Mouse (Mus musculus) intestine, postnatal 0 days (tissue): ENCODE data around the gene Crx. TPM values are rescaled to one million over a fixed set of nuclear protein-coding genes. Genes with fewer than 3 reads are reported as not detected.

ENCODE experiments used
- ATAC-seq: fragments of 200-750 bp; cut with Nextera tagmentation; 2 replicates; pipeline ENCODE4 v1.8.0; 2017; ENCODE audit warnings: mild to moderate bottlenecking, moderate TSS enrichment, moderate library complexity
- H3K27ac ChIP-seq: fragments of 300-500 bp; sonication (generic); 2 replicates; pipeline ENCODE4 v1.5.1; 2014; ENCODE audit warnings: mild to moderate bottlenecking, low read depth, low read length, moderate library complexity
- H3K27me3 ChIP-seq: fragments of 300-500 bp; sonication (generic); replicated peaks from 2 replicates; pipeline ENCODE4 v1.6.1; 2014; ENCODE audit warnings: low read length, mixed read lengths; ENCODE audit not compliant: control insufficient read depth, insufficient read depth
- H3K36me3 ChIP-seq: fragments of 300-500 bp; sonication (generic); 2 replicates; pipeline ENCODE4 v1.6.1; 2014; ENCODE audit warnings: mild to moderate bottlenecking, moderate library complexity; ENCODE audit not compliant: control insufficient read depth, insufficient read depth
- H3K4me1 ChIP-seq: fragments of 300-500 bp; sonication (generic); replicated peaks from 2 replicates; pipeline ENCODE4 v1.6.1; 2014; ENCODE audit warnings: antibody characterized with exemption, low read length, mixed read lengths; ENCODE audit not compliant: control insufficient read depth, insufficient read depth
- H3K4me2 ChIP-seq: fragments of 300-500 bp; sonication (generic); replicated peaks from 2 replicates; pipeline ENCODE4 v1.6.1; 2014; ENCODE audit warnings: low read depth, mild to moderate bottlenecking, moderate library complexity
- H3K4me3 ChIP-seq: fragments of 300-500 bp; sonication (generic); 2 replicates; pipeline ENCODE4 v1.5.1; 2014; ENCODE audit warnings: low read depth, low read length
- H3K9ac ChIP-seq: fragments of 300-500 bp; sonication (generic); 2 replicates; pipeline ENCODE4 v1.6.1; 2014; ENCODE audit warnings: mild to moderate bottlenecking, low read depth, low read length
- H3K9me3 ChIP-seq: fragments of 300-500 bp; sonication (generic); 2 replicates; pipeline ENCODE4 v1.6.1; 2016; ENCODE audit warnings: mixed run types; ENCODE audit not compliant: control insufficient read depth
- CTCF ChIP-seq: sonication (generic); IDR thresholded peaks from 2 replicates; pipeline ENCODE4 v1.5.1; 2016; ENCODE audit warnings: low read depth, mild to moderate bottlenecking, control low read depth, antibody characterized with exemption, moderate library complexity
- WGBS: fragments of 180-500 bp; shearing (Covaris S2); extraction: QIAGEN DNeasy Blood & Tissue Kit; methylation state at CpG from one replicate; pipeline ENCODE4 v1.1.7; 2014; 5-methylcytosine and 5-hydroxymethylcytosine counted together
- polyA plus RNA-seq: library from polyadenylated mRNA; unstranded; fragments of >200 nt; fragmentation: Nextera tagmentation; extraction: Ambion mirVana; gene quantifications from 2 replicates; pipeline ENCODE4 v1.2.1, GENCODE M21; 2015

The Crx gene
- polyA plus RNA-seq, 1 experiment from 2014 or later, result not detected

GRCm38 (mm10) chr7:15882317-15882716 lies 2.5 kb upstream of the Crx start, which contains the start of gene Crxos:
Gene Crxos (plus strand): TSS chr7:15882617.
- 81% methylated on average over 2 of the region's 2 CpGs for WGBS
- Histone ChIP-seq H3K27me3 (no peaks in the 10 kb centered on the region), H3K9me3 (no peaks in the 10 kb centered on the region), H3K4me1 (no peaks in the 10 kb centered on the region), H3K36me3 (no peaks in the 10 kb centered on the region), H3K4me3 (no peak within 1 kb of the TSS), H3K9ac (no peak within 1 kb of the TSS), H3K27ac (no peak within 1 kb of the TSS), H3K4me2 (no peak within 1 kb of the TSS)
- no peak for TF ChIP-seq CTCF
- no peak for ATAC-seq

GRCm38 (mm10) chr7:15881831-15882230 lies 2.1 kb upstream of the Crx start:
- Histone ChIP-seq H3K4me2 (no peak overlapping the region), H3K9me3 (no peaks in the 10 kb centered on the region), H3K27ac (no peak overlapping the region), H3K27me3 (no peaks in the 10 kb centered on the region), H3K9ac (no peak overlapping the region), H3K4me1 (no peaks in the 10 kb centered on the region), H3K36me3 (no peaks in the 10 kb centered on the region), H3K4me3 (no peak overlapping the region)
- ATAC-seq, result no peak
- 74% methylated on average over 3 of the region's 3 CpGs for WGBS
- no peak for TF ChIP-seq CTCF

GRCm38 (mm10) chr7:15881388-15881787 lies 1.6 kb upstream of the Crx start:
- Histone ChIP-seq H3K4me1 (no peaks in the 10 kb centered on the region), H3K36me3 (no peaks in the 10 kb centered on the region), H3K27ac (no peak overlapping the region), H3K27me3 (no peaks in the 10 kb centered on the region), H3K9me3 (no peaks in the 10 kb centered on the region), H3K9ac (no peak overlapping the region), H3K4me2 (no peak overlapping the region), H3K4me3 (no peak overlapping the region)
- TF ChIP-seq CTCF, result no peak
- WGBS, result 18% methylated on average over 7 of the region's 7 CpGs
- ATAC-seq, result no peak

GRCm38 (mm10) chr7:15864104-15864503 lies 15.7 kb downstream of the Crx start:
- no peak overlapping the region for H3K4me3 ChIP-seq
- no peaks in the 10 kb centered on the region for H3K27me3 ChIP-seq
- H3K9ac ChIP-seq, result no peak overlapping the region
- no peak overlapping the region for H3K4me2 ChIP-seq
- ATAC-seq, result no peak
- H3K4me1 ChIP-seq, result no peaks in the 10 kb centered on the region
- TF ChIP-seq CTCF, result no peak
- H3K9me3 ChIP-seq, result no peaks in the 10 kb centered on the region
- no peaks in the 10 kb centered on the region for H3K36me3 ChIP-seq
- 79% methylated on average over 4 of the region's 4 CpGs for WGBS
- H3K27ac ChIP-seq, result no peak overlapping the region

DNA sequence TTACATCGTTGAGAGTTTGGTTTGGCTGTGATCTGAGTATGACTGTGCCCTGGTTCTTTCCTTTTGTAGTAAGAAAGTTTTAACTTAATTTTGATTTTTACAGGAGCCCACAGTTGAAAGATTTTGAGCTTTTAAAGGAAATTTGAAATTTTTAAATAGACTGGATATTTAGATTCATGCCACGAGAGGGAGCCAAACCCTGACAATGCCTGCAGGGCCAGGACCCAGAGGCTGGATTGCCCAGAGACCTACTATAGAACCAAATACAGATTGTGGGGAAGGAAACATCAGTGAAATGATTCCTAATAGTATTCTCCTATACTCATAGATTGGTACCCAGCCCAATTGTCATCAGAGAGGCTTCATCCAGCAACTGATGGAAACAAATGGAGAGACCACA lies 20.1 kb downstream of the Crx start:
- H3K27ac ChIP-seq, result no peak overlapping the region
- H3K4me3 ChIP-seq, result no peak overlapping the region
- ATAC-seq, result no peak
- no peak overlapping the region for H3K9ac ChIP-seq
- H3K4me2 ChIP-seq, result no peak overlapping the region
- H3K9me3 ChIP-seq, result no peaks in the 10 kb centered on the region
- H3K27me3 ChIP-seq, result no peaks in the 10 kb centered on the region
- H3K36me3 ChIP-seq, result no peaks in the 10 kb centered on the region
- no peaks in the 10 kb centered on the region for H3K4me1 ChIP-seq
- TF ChIP-seq CTCF, result peak; percentile 28
- WGBS, result 33% methylated on average over 2 of the region's 2 CpGs

DNA sequence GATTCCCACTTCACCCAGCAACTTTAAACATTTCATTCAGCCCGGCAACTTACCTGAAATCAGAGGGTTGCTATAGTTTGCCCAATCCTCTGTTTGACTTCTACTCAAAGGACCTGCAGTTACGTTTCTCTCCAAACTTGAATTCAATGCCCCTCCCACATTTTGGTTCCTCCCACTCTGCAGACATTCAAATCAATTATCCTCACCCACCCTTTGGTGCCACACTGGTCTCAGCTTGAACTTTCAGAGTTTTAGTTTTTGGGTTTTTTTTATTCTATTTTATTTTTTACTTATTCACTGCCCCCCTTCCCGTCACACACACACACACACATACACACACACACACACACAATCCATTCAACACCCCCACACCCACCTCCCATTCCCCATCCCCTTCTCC lies 40.2 kb downstream of the Crx start, which contains the start of gene Obox6:
Gene Obox6 (minus strand): TSS at position 101 of the 400 bp plus-strand sequence.
- Histone ChIP-seq H3K4me2 (no peak within 1 kb of the TSS), H3K27me3 (no peaks in the 10 kb centered on the region), H3K9me3 (no peaks in the 10 kb centered on the region), H3K36me3 (no peaks in the 10 kb centered on the region), H3K4me1 (no peaks in the 10 kb centered on the region), H3K9ac (no peak within 1 kb of the TSS), H3K27ac (no peak within 1 kb of the TSS), H3K4me3 (no peak within 1 kb of the TSS)
- TF ChIP-seq CTCF, result no peak
- 93% methylated on average over 3 of the region's 3 CpGs for WGBS
- ATAC-seq, result no peak

Other genes with a start within 250 kb of the Crx start
- not detected in 2 replicates for gene Obox3, start 240.1 kb downstream of the Crx start, polyA plus RNA-seq
- not detected in 2 replicates for gene Obox5, start 129.8 kb downstream of the Crx start, polyA plus RNA-seq
- gene Obox6, start 40.3 kb downstream of the Crx start, polyA plus RNA-seq, result not detected in 2 replicates
- not detected in 2 replicates for gene Crxos, start 2.6 kb upstream of the Crx start, polyA plus RNA-seq
- gene Selenow, start 42.4 kb upstream of the Crx start, polyA plus RNA-seq, result 813 and 814 TPM in 2 replicates
- 109 and 115 TPM in 2 replicates for gene Nop53, start 66.1 kb upstream of the Crx start, polyA plus RNA-seq
- 29.3 and 30.9 TPM in 2 replicates for gene Ehd2, start 87.6 kb upstream of the Crx start, polyA plus RNA-seq
- gene Bicra, start 168.0 kb upstream of the Crx start, polyA plus RNA-seq, result 1.6 and 1.7 TPM in 2 replicates
- gene Zfp541, start 181.8 kb upstream of the Crx start, polyA plus RNA-seq, result 0.14 TPM in 1 of 2 replicates, not detected in the other
- 201 and 204 TPM in 2 replicates for gene Napa, start 218.5 kb upstream of the Crx start, polyA plus RNA-seq
- 13.3 and 14.4 TPM in 2 replicates for gene Kptn, start 239.9 kb upstream of the Crx start, polyA plus RNA-seq
- 0.08 and 0.14 TPM in 2 replicates for gene Slc8a2, start 249.9 kb upstream of the Crx start, polyA plus RNA-seq